Mouse (Mus musculus): Measurements from ENCODE around the gene Gm49721.
"Not testable (repeated sequence)": the region's sequence is repeated elsewhere in the genome, so short reads cannot be mapped to it uniquely, and the experiment has no call there.

Gene Gm49721

DNA sequence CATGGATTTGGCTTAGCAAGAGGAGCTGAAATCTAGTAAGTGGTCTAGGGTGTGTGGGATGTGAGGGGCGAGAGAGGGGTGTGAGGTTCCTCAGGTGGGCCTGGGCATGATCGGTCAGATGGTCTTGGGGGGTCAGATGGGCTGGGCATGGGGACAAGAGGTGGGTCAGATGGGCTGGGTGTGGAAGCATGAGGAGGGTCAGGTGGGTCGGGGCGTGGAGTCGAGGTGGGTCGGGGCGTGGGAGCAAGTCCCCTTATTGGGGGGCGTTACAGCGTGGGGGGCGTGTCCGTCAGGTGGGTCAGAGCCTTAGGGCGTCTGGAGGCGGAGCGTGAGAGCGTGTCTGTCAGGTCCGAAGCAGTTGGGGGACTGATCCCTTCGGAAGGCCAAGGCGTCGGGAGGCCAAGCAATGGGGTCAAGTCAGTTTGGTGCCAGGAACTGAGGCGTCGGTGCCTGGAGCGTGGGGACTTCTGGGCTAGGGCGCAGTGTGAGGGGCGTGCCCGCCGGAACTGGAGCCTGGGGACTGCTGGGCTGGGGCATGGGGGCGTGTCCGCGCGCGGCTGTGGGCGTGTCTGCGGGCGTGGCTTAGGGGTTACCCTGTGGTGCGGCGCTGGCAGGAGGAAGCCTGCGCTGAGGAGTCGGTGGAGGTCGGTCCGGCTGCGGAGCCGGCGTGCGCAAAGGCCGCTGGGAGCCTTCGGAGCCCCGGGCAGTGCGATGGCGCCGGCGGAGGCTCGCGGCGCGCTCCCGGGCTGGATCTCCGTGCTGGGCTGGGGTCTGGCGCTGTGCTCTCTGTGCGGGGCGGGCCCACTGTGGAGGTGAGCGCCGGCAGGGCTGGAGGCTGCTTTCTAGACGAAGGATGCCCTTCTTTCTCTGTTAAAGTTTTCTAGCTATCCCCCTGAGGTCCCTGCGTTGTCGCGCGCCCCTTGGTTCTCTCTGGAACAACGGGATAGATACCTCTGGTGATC, at the start of gene Gm49721:
TSS of gene Gm49721 (plus strand) at position 618 of the 962 bp plus-strand sequence.
- DNase-seq (ENCODE audit: low read depth, low spot score) = peak; percentile 15

DNA sequence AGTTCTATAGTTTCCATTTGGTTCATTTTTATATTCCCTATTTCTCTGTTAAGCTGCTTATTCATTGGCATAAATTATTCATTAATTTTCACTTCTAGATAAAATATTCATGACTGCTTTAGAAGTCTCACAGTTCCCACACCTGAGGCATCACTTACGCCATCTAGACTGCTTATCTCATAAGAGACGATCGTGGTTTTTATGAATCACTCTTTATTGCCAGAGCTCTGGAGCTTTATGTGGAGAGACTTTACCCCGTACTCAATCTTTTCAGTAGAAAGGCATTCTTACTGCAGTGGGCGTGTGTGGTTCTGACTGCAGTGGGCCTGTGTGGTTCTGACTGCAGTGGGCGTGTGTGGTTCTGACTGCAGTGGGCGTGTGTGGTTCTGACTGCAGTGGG, 47.1 kb upstream of the Gm49721 start:
- peak; percentile 14 for DNase-seq (ENCODE audit: low read depth, low spot score)

DNA sequence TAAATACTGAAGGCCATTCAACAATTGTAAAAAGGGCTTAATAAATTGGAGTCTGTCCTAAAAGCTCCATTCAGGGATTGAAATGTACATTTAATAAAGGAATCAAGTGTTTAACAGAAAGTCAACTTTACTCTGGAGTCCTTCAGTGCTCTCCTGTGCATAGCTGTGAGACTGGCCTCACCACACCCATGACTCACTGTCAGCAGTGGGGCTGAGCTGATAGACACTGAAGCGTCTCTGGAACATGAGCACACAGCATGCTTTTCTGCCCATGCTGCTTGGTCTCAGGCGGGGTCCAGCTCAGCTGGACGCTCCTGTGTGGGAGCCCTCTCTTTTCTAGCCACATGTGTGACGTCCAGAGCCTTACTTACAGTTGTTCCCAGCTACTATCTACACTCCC, 36.1 kb upstream of the Gm49721 start:
- not testable (repeated sequence) for DNase-seq (ENCODE audit: low read depth, low spot score)

DNA sequence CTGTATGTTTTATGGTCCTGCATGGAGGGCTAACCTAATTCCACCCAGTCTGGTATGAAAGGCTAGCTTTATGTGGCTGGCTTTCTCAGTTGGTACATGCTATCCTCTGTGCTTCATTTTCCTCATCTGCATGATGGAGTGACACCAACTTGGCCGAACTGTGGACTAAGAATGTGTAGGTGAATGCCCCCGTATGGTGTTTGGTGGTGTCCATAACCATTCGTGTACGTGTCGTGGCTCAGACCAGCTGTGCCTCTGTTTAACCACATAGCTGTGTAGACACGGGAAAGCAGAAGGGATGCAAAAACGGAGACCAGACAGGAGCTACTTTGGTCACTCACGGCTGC, 31.1 kb upstream of the Gm49721 start:
- DNase-seq (ENCODE audit: low read depth, low spot score) = not testable (repeated sequence)

DNA sequence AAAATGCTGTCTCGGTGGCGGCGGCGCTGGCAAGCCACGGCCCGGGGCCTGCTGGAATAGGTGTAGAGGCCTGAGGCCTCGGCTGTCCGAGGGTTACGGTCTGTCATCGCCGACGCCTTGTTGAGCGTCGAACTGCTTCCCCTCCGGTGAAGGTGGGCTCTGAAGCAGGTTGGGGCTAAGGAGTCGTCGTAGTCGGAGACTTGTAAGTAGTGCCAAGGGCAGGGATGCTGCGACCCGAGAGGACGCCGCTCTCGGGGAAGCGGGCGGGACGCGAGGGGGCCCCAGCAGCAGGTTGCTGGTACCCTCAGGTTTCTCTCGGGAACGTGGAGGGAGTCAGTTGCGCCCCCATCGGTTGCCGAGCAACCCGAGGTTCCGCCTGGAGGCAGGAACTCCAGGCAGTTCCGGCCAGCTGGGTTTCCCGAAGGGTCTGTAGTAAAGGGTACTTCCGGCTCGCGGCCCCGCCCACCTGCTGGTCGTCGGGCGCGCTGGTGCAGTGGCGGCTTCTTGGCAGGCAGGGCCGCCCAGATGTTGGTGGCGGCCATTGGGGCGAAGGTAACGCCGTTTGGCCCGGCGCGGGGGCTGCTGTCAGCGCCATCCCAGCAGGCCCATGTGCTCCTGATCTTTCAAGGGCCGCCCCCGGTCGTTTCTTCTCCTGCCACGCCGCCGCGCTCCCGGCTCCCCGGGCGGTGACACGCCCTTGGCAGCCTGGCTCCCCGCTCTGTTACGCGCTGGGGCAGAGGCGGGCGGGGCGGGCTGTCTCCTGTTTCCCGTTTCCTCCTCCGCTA, 30.5 kb upstream of the Gm49721 start, which contains the start of gene Rsph3b:
TSS of gene Rsph3b (minus strand) at position 699 of the 785 bp plus-strand sequence.
- DNase-seq (ENCODE audit: low read depth, low spot score) = peak; percentile 78

DNA sequence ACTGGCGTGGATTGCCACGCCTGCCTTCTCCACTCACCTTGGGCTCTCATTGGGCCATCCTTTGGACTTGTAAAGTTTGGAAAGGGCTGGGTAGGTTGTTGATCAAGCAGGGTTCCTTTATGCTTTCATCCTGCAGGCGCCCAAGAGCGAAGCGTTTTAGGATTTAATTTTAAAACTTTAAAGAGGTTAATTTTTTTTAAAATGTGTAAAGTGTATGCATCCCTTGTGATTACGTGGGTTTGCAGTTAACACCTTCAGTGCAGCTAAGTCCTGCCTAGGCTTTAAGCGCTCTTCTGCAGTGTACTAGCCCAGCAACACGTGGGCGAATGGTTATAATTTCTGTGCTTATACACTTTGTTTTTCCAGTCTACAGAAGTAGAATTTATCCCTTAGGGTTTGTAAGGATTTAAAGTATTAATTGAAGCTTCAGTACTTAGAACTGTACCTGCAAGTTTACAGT, 29.9 kb upstream of the Gm49721 start:
- peak; percentile 35 for DNase-seq (ENCODE audit: low read depth, low spot score)

DNA sequence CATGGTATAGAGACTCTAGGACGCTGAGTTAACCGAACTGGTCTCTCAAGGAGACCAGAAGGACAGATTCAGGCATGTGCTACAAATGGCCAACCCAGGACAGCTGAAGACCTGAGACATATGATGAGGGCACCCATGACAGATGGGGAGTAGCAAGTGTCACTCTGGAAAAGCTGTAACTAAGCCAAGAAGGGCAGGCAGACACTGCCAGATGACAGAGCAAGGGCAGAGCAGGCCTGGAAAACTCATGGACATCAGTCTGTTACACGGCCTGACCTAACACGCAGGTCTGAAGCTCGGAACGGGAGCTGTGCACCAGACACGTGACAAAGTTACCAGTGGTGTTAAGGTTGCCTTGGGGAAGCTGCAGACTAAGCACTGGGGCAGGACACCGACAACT, 19.8 kb upstream of the Gm49721 start:
- not testable (repeated sequence) for DNase-seq (ENCODE audit: low read depth, low spot score)

DNA sequence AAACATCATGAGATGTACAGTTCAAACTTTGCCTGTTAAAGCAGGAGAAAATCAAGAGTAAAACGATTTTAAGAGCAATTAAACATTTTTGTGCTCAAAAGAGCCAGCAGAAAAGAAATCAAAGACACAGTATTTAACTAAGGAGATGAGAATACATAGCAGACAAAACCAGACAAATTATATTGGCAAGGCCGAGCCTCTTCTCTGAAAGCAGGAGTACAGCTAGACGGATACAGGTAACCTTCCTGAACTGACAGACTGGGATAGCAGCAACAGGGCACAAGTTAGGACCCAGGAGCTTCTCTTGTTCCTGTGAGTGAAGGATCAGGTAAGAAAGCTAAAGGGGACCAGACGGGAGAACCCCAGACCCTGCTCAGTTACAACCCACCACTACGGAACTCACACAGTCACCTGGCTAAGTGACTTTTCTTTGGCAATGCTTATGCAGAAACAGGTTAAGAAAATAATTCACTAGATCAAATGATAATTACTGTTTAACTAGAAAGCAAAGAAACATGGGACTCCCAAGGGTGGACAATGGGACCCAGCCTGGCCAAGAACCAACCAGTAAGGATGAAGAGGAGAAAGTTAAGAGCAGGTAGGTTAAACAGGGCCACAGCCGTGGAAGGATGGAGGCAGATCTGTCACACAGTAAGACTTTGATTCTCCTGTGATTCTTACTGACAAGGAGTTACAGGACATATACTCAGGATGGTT, 19.0 kb upstream of the Gm49721 start:
- DNase-seq (ENCODE audit: low read depth, low spot score) = not testable (repeated sequence)

DNA sequence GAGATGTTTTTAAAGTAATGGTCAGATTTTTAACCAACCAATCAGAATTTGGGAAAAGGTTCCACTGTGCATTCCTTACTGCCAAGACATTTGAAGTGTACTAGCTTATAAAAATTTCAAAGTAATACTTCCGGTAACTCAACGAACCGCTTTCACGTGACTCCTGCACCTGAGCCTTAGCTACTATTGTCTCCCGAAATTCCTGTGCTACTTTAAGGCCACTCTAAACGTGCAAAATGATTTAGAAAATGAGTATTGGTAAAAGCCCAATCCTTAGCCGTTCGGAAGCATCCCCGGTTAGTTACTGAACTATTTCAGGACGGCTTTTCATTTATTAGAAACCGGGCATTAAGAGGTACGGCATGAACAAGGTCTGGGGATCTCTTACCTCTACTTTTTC, 18.4 kb upstream of the Gm49721 start:
- DNase-seq (ENCODE audit: low read depth, low spot score) = not testable (repeated sequence)

DNA sequence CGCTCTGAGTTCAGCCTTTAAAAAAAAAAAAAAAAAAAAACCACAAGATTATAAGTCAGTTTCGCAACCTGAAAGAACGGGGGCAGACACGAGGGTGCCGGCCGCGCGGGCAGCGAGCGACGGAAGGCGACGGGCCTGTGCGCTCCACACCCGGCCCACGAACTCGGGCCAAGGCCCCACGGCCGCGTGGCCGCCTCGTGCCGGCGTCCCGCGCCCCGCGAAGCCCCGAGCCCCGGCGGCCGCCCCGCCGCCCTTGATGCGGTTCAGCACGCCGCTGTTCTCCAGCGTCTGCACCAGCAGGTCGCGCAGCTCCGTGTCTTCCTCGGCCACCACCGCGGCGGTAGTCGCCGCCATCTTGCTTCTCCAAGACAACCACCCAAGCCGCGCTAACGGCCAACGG, 17.9 kb upstream of the Gm49721 start, which contains the start of gene Tagap1:
TSS of gene Tagap1 (minus strand) at position 381 of the 400 bp plus-strand sequence.
- peak; percentile 11 for DNase-seq (ENCODE audit: low read depth, low spot score)

DNA sequence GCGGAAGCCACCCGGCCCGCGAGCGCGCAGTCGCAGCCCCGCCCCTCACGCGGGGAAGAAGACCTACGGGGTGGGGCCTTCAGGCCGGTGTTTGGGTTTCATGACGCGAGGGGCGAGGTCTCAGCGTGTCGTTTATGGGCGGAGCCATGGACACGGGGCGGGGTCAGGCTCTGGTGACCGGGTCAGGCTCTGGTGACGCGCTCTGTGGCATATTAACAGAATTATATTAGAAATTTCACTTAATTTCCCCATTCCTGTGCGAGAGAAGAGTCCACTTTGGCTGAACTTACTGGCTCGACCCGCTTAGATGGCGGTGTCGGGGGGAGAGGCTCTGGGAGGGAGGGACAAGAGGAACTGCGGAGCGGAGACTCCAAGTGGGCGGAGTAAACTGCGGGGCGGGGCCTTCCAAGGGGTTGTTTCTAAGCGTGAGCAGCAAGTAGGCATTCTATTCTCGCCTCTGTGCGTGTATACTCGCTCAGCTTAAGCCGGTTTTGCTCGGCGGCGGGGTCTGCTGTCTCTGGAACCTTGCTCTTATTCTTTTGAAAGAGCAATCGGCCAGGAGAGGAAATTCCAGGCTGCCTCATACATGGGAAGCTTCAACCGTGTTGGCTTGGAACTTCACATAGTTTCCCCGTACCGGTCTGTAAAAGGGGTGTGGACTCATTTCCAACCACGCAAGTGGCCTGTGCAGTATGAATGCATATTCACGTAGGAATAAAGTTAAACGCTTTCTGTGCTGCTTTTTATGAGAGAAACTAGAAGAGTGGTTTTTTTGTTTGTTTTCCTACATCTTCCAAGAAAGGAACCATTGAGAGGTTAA, 17.3 kb upstream of the Gm49721 start:
- DNase-seq (ENCODE audit: low read depth, low spot score) = not testable (repeated sequence)

DNA sequence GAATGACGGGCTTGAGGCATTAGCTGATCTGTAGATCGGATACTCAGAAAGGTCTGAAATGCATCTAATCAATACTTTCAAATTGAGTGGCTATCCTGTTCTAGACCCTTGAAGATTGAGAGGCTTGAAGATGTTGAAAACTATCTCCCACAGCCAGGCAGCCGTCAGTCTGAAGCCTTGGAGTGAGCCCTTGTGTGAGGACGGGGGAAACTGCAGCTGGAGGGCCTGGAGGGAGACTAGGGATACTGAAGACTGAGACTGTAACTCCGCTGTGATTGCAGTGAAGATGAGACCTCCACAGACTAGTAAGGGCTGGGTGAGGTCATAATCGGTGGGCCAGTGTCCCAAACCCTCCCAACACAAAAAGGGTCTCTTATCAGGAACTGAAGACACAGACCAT, 16.4 kb upstream of the Gm49721 start:
- not testable (repeated sequence) for DNase-seq (ENCODE audit: low read depth, low spot score)

DNA sequence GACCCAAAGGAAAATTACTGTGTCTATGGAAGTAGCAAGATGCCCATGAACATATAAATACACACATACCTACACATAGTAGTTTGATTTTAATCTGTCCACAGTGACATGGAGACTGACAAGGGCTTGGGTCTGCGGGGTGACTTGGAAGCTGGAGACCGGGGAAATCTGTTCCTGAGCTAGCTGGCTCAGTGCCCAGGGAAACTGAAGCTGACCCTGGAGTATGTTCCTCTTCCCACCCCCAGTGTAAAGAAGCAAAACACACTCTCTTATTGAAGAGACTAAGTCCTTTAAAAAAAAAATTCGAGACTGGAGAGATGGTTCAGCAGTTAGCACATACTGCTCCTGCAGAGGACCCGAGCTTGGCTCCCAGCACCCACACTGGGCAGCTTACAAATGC, 15.8 kb upstream of the Gm49721 start:
- DNase-seq (ENCODE audit: low read depth, low spot score) = not testable (repeated sequence)

DNA sequence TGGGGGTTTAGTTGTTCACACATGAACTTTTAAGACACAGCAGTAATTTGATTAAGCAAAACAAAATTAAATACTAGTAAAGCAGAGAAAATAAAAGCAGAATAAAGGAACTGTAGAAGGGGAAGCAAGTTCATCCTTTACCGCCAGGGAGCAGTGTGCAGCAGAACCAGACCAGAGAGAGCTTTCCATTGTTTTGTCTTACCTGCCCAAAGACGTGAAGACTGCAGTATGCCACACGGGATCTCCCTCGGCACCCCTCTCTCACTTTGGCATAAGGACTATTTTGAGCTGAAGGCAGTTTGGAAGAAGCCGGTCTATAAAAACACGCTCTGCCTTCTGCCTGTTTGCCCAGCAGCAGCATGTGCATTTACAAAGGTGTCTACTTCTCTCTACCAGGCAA, 13.3 kb upstream of the Gm49721 start:
- DNase-seq (ENCODE audit: low read depth, low spot score) = peak; percentile 41

DNA sequence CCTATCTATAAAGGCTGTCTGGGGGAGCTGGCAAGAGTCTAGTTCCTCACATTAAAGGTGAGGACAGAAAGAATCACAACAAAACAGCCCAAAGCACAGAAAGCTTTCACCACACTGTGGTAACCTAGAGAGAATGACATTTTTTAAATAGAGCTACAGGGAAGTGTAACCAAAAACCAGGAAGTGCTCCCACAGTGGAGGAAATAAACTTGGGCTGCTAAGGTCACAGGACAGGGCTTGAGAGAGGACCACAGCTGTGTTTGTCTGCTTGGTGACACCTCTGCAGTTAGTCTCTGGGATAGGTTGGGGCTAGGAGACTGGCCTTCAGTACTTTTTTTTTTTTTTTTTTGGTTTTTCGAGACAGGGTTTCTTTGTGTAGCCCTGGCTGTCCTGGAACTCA, 11.0 kb upstream of the Gm49721 start:
- not testable (repeated sequence) for DNase-seq (ENCODE audit: low read depth, low spot score)

DNA sequence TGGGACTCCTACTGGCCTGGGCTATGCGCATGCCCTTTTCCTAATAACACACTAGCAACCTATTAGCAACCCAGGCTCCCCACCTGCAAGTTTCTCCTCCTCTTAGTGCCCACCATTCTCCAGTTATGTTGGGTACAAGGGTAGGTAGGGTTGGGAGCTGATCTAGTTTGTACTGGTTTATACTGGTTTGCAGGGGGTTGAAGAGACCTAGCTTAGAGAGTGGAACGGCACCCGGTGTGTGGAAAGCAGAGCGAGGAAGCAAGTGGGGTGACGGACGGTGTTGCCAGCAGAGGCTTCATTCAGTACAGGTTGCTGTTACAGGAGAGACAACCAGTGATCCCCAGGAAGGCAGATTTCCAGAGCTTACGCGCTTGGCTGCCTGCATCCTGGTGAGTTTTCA, 8.4 kb upstream of the Gm49721 start, which contains the start of gene Rnaset2b:
TSS of gene Rnaset2b (plus strand) at position 301 of the 400 bp plus-strand sequence.
- DNase-seq (ENCODE audit: low read depth, low spot score) = not testable (repeated sequence)

DNA sequence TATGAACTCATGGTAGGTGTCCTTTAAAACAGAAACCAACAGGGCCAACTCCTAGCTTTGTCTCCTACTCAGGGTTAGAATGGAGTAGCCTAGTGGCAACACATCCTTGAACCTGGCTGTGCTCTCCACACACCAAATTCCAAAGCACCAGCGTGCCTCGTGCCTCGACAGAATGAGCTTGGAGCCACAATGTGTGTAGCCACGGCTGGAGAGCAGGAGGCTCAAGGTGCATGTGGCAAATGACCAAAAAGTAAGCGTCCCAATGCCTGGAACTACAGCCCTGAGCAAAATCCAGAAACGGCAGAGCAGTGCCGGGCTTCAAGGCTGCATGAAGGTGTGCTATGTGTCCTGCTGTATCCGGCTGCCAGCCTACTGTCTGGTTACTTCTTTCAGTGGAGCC, 7.5 kb upstream of the Gm49721 start:
- not testable (repeated sequence) for DNase-seq (ENCODE audit: low read depth, low spot score)

DNA sequence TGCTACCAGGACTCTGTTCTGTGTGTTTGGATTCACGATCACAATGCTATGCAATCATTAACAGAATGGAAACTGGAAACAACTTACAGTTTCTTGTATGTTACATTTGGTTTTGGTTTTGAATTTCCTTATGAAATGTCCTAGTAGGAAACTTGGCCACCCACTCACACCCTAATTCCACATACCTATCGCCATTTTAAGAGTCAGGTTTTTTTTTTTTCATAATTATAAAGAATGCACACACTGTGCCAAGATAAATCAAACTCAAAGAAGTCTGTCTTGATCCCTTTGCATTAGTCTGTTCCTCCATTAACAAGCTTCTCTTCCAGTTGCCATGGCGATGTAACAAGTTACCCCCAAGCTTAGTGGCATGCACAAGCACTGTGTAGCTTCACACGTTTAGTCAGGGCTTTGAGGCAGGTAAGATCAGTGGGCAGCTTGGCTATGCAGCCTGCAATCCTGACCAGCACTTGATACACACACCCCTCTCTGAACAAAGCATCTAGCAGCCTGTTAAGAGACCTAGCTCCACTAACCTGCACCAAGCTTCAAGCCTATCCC, 5.8 kb upstream of the Gm49721 start:
- not testable (repeated sequence) for DNase-seq (ENCODE audit: low read depth, low spot score)

DNA sequence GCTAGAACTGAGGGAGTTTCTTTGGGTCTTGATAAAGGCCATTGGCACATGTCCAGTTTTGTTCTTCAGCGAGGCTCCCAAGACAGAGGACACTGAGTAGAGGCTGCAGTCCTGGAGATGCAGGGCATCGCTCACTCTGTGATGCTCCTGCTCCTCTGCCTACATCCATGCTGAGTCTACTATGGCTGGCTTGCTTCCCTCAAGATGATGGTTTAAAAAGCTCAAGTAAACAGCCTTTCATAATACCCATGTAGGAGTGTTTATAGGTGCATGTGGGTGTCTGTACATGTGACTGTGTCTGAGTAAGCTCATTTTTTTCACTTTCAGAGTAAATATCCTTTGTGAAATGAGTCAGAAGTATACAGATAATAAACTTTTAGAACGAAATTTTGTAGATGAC, 3.7 kb upstream of the Gm49721 start:
- not testable (repeated sequence) for DNase-seq (ENCODE audit: low read depth, low spot score)

DNA sequence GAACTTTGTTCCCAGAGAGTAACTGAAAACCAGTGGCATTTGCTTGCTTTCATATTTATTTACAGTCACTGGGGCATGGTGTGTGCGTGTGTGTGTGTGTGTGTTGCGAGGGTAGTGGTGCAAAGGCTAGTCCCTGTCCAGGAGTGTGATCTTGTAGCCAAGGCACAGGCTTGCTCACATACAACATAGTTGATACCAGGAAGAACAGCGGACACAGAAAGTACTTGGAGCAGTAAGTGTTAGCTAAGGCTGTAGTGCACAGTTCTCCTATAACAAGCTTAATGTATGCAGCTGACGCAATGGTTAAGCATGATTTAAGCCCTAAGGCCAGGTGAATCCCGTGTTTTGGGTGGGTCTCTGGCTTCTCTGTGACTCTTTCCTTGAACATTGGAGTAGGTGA, 676 bp downstream of the Gm49721 start:
- DNase-seq (ENCODE audit: low read depth, low spot score) = not testable (repeated sequence)

Data from brain, adult 2 months (tissue).